Mouse (Mus musculus) ES-Bruce4 (cell line): ENCODE measurements around the gene Gpr89.

Experiments used
- CTCF ChIP-seq: IDR thresholded peaks from one replicate; pipeline ENCODE4 v1.8.1; 2011; ENCODE audit warnings: low read depth, low read length
- POLR2A ChIP-seq: IDR thresholded peaks from one replicate; pipeline ENCODE4 v1.8.1; 2011; ENCODE audit warnings: low read length; ENCODE audit not compliant: insufficient read depth

DNA sequence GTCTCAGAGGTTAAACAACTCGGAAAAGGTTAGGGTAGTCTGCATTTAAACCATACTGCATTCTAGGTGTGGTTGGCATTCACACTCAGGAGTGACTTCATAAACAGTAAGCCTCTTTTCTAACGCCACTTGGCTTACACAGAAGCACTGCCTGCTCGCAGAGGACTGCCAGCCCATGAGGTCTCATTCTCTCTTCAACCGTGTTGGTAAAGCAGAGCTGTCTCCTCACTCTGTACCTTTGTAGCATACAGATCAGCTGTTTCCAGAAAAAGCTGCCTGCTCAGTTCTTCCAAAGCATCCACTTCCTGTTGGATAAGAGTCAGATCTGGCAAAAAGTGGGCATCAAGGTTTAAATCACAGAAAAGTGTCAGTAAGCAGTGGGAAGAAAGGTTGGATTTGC is 24.8 kb downstream of the Gpr89 start:
- TF ChIP-seq CTCF (no peak), POLR2A (no peak)
